Mouse (Mus musculus) effector memory CD4-positive, alpha-beta T cell, adult 7 months (primary cell): ENCODE data around the gene Nomo1. TPM values are rescaled to one million over a fixed set of nuclear protein-coding genes. Genes with fewer than 3 reads are reported as not detected.

ENCODE experiments used
- polyA plus RNA-seq: library from polyadenylated mRNA; unstranded; fragments of 100-300 nt; shearing (Covaris generic); gene quantifications from one replicate; pipeline ENCODE4 v1.2.1, GENCODE M21; 2017

The Nomo1 gene
- 24.0 TPM for polyA plus RNA-seq

DNA sequence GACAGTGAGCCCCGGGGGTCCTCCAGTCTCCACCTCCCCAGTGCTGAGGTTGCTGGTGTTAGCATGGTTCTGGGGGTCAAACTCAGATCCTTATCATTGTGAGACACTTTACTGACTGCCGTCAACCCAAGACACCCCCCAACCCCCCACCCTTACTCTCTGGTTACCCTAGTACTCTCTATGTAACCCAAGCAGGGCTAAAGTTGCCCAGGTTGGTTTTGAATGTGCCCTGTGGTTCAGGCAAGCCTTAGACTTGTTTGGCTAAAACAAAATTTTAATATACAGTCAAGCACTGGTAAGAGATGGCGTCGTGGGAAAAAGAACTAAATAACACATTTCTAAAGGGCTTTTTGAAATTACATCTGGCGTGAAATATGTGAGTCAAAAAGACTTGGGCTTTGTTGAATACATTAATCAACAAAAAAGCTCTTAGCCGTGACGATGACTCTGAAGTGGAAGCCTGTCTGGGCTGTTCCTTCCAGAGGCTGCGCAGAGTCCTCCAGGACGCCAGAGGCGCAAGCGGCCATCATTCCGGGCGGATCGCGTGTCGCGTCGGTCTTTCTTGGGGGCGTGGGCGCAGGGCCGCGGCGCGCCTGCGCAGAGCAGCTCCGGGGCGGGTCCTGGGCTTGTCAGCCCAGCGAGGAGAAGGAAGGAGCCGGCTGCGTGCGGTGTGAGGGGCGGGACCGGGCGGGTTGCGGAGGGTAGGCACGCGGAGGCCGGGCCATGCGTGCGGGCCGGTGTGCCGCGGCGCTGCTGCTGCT is at the start of gene Nomo1:
Gene Nomo1, plus strand, starts transcription at position 590 of the 761 bp plus-strand sequence.

DNA sequence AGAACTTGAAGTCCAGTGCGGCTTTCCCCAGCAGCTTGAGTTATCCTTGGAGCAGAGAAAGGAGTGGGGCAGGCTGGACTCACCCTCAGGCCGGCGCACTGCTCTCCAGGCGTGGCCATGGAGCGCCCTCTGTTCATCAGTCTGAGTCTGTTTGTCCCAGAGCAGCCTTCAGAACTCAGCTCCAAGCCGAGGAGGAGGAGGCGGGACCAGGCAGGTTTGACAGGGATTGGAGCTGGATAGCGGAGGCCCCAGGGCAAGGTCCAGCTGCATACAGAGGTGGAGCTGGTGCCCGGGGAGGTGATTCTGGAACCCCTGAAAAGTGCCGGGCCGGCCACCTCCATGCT is 3.4 kb upstream of the Nomo1 start, which contains the start of gene Abcc6:
Gene Abcc6, minus strand, starts transcription at position 158 of the 344 bp plus-strand sequence.

GRCm38 (mm10) chr7:46100563-46100962 is 67.1 kb downstream of the Nomo1 start, which contains the start of gene Kcnj11:
Gene Kcnj11 (minus strand): TSS chr7:46100764.

Other genes with a start within 250 kb of the Nomo1 start
- gene Lmtk3, start 250.0 kb upstream of the Nomo1 start, polyA plus RNA-seq: 0.13 TPM
- 13.1 TPM for gene Sult2b1, start 249.0 kb upstream of the Nomo1 start, polyA plus RNA-seq
- 153 TPM for gene Cyth2, start 219.1 kb upstream of the Nomo1 start, polyA plus RNA-seq
- 0.46 TPM for gene Kcnj14, start 208.9 kb upstream of the Nomo1 start, polyA plus RNA-seq
- 34.7 TPM for gene Grwd1, start 202.8 kb upstream of the Nomo1 start, polyA plus RNA-seq
- gene Kdelr1, start 160.9 kb upstream of the Nomo1 start, polyA plus RNA-seq: 55.4 TPM
- 0.84 TPM for gene Grin2d, start 155.3 kb upstream of the Nomo1 start, polyA plus RNA-seq
- gene Syngr4, start 137.0 kb upstream of the Nomo1 start, polyA plus RNA-seq: not detected
- 3.7 TPM for gene Tmem143, start 136.8 kb upstream of the Nomo1 start, polyA plus RNA-seq
- gene Emp3, start 112.3 kb upstream of the Nomo1 start, polyA plus RNA-seq: 436 TPM
- 1.2 TPM for gene Ccdc114, start 109.6 kb upstream of the Nomo1 start, polyA plus RNA-seq
- 0.10 TPM for gene Abcc6, start 3.4 kb upstream of the Nomo1 start, polyA plus RNA-seq
- 0.16 TPM for gene Kcnj11, start 67.1 kb downstream of the Nomo1 start, polyA plus RNA-seq
- 0.54 TPM for gene Abcc8, start 146.3 kb downstream of the Nomo1 start, polyA plus RNA-seq
- gene Ush1c, start 204.8 kb downstream of the Nomo1 start, polyA plus RNA-seq: not detected
- not detected for gene Otog, start 207.3 kb downstream of the Nomo1 start, polyA plus RNA-seq